Mouse (Mus musculus) kidney, embryonic 15.5 days (tissue): ENCODE results near the gene Tas2r135. TPM values are rescaled to one million over a fixed set of nuclear protein-coding genes. Genes with fewer than 3 reads are reported as not detected.

Experiments
- ATAC-seq: fragments of 200-750 bp; cut with Nextera tagmentation; replicated peaks from 2 replicates; pipeline ENCODE4 v1.8.0; 2017; ENCODE audit warnings: moderate TSS enrichment; ENCODE audit not compliant: low FRiP score
- H3K27ac ChIP-seq: fragments of 300-500 bp; sonication (generic); 2 replicates; pipeline ENCODE4 v1.5.1; 2015; ENCODE audit warnings: mild to moderate bottlenecking, inconsistent platforms
- H3K27me3 ChIP-seq: fragments of 300-500 bp; sonication (generic); 2 replicates; pipeline ENCODE4 v1.6.1; 2015; ENCODE audit warnings: inconsistent platforms
- H3K36me3 ChIP-seq: fragments of 300-500 bp; sonication (generic); 2 replicates; pipeline ENCODE4 v1.6.1; 2015; ENCODE audit warnings: inconsistent platforms
- H3K4me1 ChIP-seq: fragments of 300-500 bp; sonication (generic); 2 replicates; pipeline ENCODE4 v1.6.1; 2015; ENCODE audit warnings: inconsistent platforms
- H3K4me2 ChIP-seq: fragments of 300-500 bp; sonication (generic); 2 replicates; pipeline ENCODE4 v1.6.1; 2015; ENCODE audit warnings: moderate library complexity, mild to moderate bottlenecking, inconsistent platforms
- H3K4me3 ChIP-seq: fragments of 300-500 bp; sonication (generic); replicated peaks from 2 replicates; pipeline ENCODE4 v1.5.1; 2015; ENCODE audit warnings: mild to moderate bottlenecking, inconsistent platforms
- H3K9ac ChIP-seq: fragments of 300-500 bp; sonication (generic); 2 replicates; pipeline ENCODE4 v1.6.1; 2015; ENCODE audit warnings: mild to moderate bottlenecking, inconsistent platforms
- H3K9me3 ChIP-seq: fragments of 300-500 bp; sonication (generic); replicated peaks from 2 replicates; pipeline ENCODE4 v1.6.1; 2016; ENCODE audit warnings: inconsistent platforms
- WGBS: fragments of 180-500 bp; shearing (Covaris S2); methylation state at CpG from one replicate; pipeline ENCODE4 v1.1.7; 2015; ENCODE audit warnings: mixed read lengths; 5-methylcytosine and 5-hydroxymethylcytosine counted together
- polyA plus RNA-seq: library from polyadenylated mRNA; unstranded; fragments of >200 nt; fragmentation: Nextera tagmentation; extraction: Ambion mirVana; gene quantifications from 2 replicates; pipeline ENCODE4 v1.2.1, GENCODE M21; 2015

The Tas2r135 gene
- polyA plus RNA-seq, 1 experiment from 2014 or later, result not detected

- 42% methylated on average over 4 of the region's 4 CpGs for WGBS
Measured at GRCm38 (mm10) chr6:42376016-42376415, 29.2 kb upstream of the Tas2r135 start.

GRCm38 (mm10) chr6:42376504-42377019, 28.7 kb upstream of the Tas2r135 start:
- H3K9ac ChIP-seq, result no peak overlapping the region
- no peaks in the 10 kb centered on the region for H3K27me3 ChIP-seq
- 58% methylated on average over 6 of the region's 6 CpGs for WGBS
- H3K9me3 ChIP-seq, result no peaks in the 10 kb centered on the region
- no peak overlapping the region for H3K4me3 ChIP-seq
- H3K36me3 ChIP-seq, result no peaks in the 10 kb centered on the region
- no peak for ATAC-seq
- H3K4me1 ChIP-seq, result peaks cover 33% of the 10 kb centered on the region
- H3K4me2 ChIP-seq, result no peak overlapping the region
- H3K27ac ChIP-seq, result peak overlapping the region; percentile 59

More at GRCm38 (mm10) chr6:42376016-42376415, 29.2 kb upstream of the Tas2r135 start:
- no peaks in the 10 kb centered on the region for H3K27me3 ChIP-seq
- H3K9me3 ChIP-seq, result no peaks in the 10 kb centered on the region
- no peak overlapping the region for H3K4me2 ChIP-seq
- peaks cover 29% of the 10 kb centered on the region for H3K4me1 ChIP-seq
- no peaks in the 10 kb centered on the region for H3K36me3 ChIP-seq
- ATAC-seq, result no peak
- H3K27ac ChIP-seq, result peak overlapping the region; percentile 59
- no peak overlapping the region for H3K9ac ChIP-seq
- H3K4me3 ChIP-seq, result no peak overlapping the region

- Histone ChIP-seq H3K9ac (no peak overlapping the region), H3K4me3 (no peak overlapping the region), H3K4me1 (peaks cover 32% of the 10 kb centered on the region), H3K27ac (no peak overlapping the region), H3K9me3 (no peaks in the 10 kb centered on the region), H3K27me3 (no peaks in the 10 kb centered on the region), H3K4me2 (no peak overlapping the region), H3K36me3 (no peaks in the 10 kb centered on the region)
- WGBS, result 81% methylated on average over 5 of the region's 5 CpGs
- no peak for ATAC-seq
Measured at GRCm38 (mm10) chr6:42377280-42377679, 28.0 kb upstream of the Tas2r135 start.

GRCm38 (mm10) chr6:42379551-42379950, 25.7 kb upstream of the Tas2r135 start:
- Histone ChIP-seq H3K9ac (no peak overlapping the region), H3K27me3 (no peaks in the 10 kb centered on the region), H3K4me1 (peaks cover 21% of the 10 kb centered on the region), H3K9me3 (no peaks in the 10 kb centered on the region), H3K4me2 (no peak overlapping the region), H3K4me3 (no peak overlapping the region), H3K27ac (no peak overlapping the region), H3K36me3 (no peaks in the 10 kb centered on the region)
- WGBS, result 59% methylated on average over 3 of the region's 3 CpGs
- ATAC-seq, result no peak

GRCm38 (mm10) chr6:42380416-42381144, 24.7 kb upstream of the Tas2r135 start:
- Histone ChIP-seq H3K27me3 (no peaks in the 10 kb centered on the region), H3K4me2 (no peak overlapping the region), H3K9me3 (no peaks in the 10 kb centered on the region), H3K27ac (no peak overlapping the region), H3K4me3 (no peak overlapping the region), H3K36me3 (no peaks in the 10 kb centered on the region), H3K9ac (no peak overlapping the region), H3K4me1 (peaks cover 21% of the 10 kb centered on the region)
- no peak for ATAC-seq
- 15% methylated on average over 8 of the region's 8 CpGs for WGBS

- no peak overlapping the region for H3K4me2 ChIP-seq
- no peaks in the 10 kb centered on the region for H3K9me3 ChIP-seq
- peaks cover 21% of the 10 kb centered on the region for H3K4me1 ChIP-seq
- WGBS, result 67% methylated on average over 2 of the region's 2 CpGs
- no peak for ATAC-seq
- no peak overlapping the region for H3K27ac ChIP-seq
- no peaks in the 10 kb centered on the region for H3K36me3 ChIP-seq
- H3K4me3 ChIP-seq, result no peak overlapping the region
- no peak overlapping the region for H3K9ac ChIP-seq
- no peaks in the 10 kb centered on the region for H3K27me3 ChIP-seq
Measured at GRCm38 (mm10) chr6:42381221-42381620, 24.0 kb upstream of the Tas2r135 start.

GRCm38 (mm10) chr6:42381916-42382381, 23.3 kb upstream of the Tas2r135 start:
- Histone ChIP-seq H3K9me3 (no peaks in the 10 kb centered on the region), H3K4me3 (no peak overlapping the region), H3K4me1 (peaks cover 16% of the 10 kb centered on the region), H3K36me3 (no peaks in the 10 kb centered on the region), H3K9ac (no peak overlapping the region), H3K27me3 (no peaks in the 10 kb centered on the region), H3K4me2 (peak overlapping the region; percentile 9; the same call in 1 of the 2 replicates), H3K27ac (peak overlapping the region; percentile 83)
- WGBS, result 31% methylated on average over 9 of the region's 9 CpGs
- peak; percentile 76 for ATAC-seq

GRCm38 (mm10) chr6:42383360-42383759, 21.9 kb upstream of the Tas2r135 start:
- Histone ChIP-seq H3K4me3 (no peak overlapping the region), H3K36me3 (no peaks in the 10 kb centered on the region), H3K27ac (no peak overlapping the region), H3K4me1 (peaks cover 16% of the 10 kb centered on the region), H3K4me2 (no peak overlapping the region), H3K27me3 (no peaks in the 10 kb centered on the region), H3K9me3 (no peaks in the 10 kb centered on the region), H3K9ac (no peak overlapping the region)
- WGBS, result 93% methylated on average over 5 of the region's 5 CpGs
- ATAC-seq, result no peak

- H3K9me3 ChIP-seq, result no peaks in the 10 kb centered on the region
- 43% methylated on average over 4 of the region's 4 CpGs for WGBS
Measured at GRCm38 (mm10) chr6:42385635-42386034, 19.6 kb upstream of the Tas2r135 start.

GRCm38 (mm10) chr6:42391796-42392330, 13.4 kb upstream of the Tas2r135 start:
- H3K4me3 ChIP-seq, result no peak overlapping the region
- WGBS, result 16% methylated on average over 2 of the region's 2 CpGs
- H3K27me3 ChIP-seq, result no peaks in the 10 kb centered on the region
- no peak overlapping the region for H3K9ac ChIP-seq
- H3K4me2 ChIP-seq, result no peak overlapping the region
- H3K27ac ChIP-seq, result peak overlapping the region; percentile 10; the same call in 1 of the 2 replicates
- H3K9me3 ChIP-seq, result no peaks in the 10 kb centered on the region
- H3K4me1 ChIP-seq, result peaks cover 5% of the 10 kb centered on the region
- ATAC-seq, result peak; percentile 92
- H3K36me3 ChIP-seq, result no peaks in the 10 kb centered on the region

More at GRCm38 (mm10) chr6:42385635-42386034, 19.6 kb upstream of the Tas2r135 start:
- Histone ChIP-seq H3K27ac (no peak overlapping the region), H3K4me1 (peaks cover 16% of the 10 kb centered on the region), H3K36me3 (no peaks in the 10 kb centered on the region), H3K4me3 (no peak overlapping the region), H3K27me3 (no peaks in the 10 kb centered on the region), H3K9ac (no peak overlapping the region), H3K4me2 (no peak overlapping the region)
- ATAC-seq, result no peak

GRCm38 (mm10) chr6:42395960-42396809, 9.0 kb upstream of the Tas2r135 start:
- WGBS, result 48% methylated on average over 9 of the region's 9 CpGs
- Histone ChIP-seq H3K4me1 (peaks cover 5% of the 10 kb centered on the region), H3K27ac (0 out of 2 replicates have a peak overlapping the region, but pooled peaks have one; percentile 27), H3K4me2 (no peak overlapping the region), H3K36me3 (no peaks in the 10 kb centered on the region), H3K4me3 (no peak overlapping the region), H3K27me3 (no peaks in the 10 kb centered on the region), H3K9ac (no peak overlapping the region), H3K9me3 (no peaks in the 10 kb centered on the region)
- peak; percentile 34; the same call in 1 of the 2 replicates for ATAC-seq
